Mouse (Mus musculus): ENCODE measurements at regions not wholly inside any gene's neighbourhood (a gene's known extent, or its start where the extent isn't known, plus 50 kb on each side); places are given as distances from the start of the nearest gene placed in this dataset.

DNA sequence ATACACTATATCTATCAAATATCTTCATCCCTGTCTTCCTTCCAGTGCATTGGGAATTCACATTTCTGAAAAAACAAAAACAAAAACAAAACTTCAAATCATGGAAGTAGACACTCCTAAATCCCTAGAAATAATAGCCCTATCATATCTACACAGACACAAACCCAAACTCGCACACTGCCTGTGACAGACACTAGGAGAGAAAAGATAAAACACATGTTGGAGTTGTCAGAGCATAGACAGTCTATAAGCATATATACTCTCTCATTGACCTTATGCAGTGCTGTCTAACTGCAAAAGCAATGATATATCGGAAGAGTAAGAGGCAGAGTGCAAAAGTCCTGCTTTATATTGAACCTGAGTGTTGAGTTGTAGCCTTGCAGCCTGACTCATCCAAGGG is 3386.0 kb upstream of the Gm7489 start:
- TF ChIP-seq POLR2A (IDR thresholded peaks at IDR 0.05; ENCODE audit: insufficient read length, low read depth) (no peak), USF1 (IDR thresholded peaks at IDR 0.05; ENCODE audit: low read depth) (no peak), E2F4 (IDR thresholded peaks at IDR 0.05; ENCODE audit: insufficient read depth) (no peak), TCF12 (IDR thresholded peaks at IDR 0.05; ENCODE audit: insufficient read depth, poor library complexity, severe bottlenecking) (no peak), MYOD1 (IDR thresholded peaks at IDR 0.05; ENCODE audit: control insufficient read depth in 1 of 3, insufficient read length in 2 of 3, low read depth in 2 of 3) (no peak), MAX (IDR thresholded peaks at IDR 0.05; ENCODE audit: low read depth) (no peak), CEBPB (IDR thresholded peaks at IDR 0.05; ENCODE audit: insufficient read depth, poor library complexity, severe bottlenecking) (no peak)

Measured in myocyte (in vitro differentiated cells).